Mouse (Mus musculus) cerebellum, postnatal 36 days (tissue): ENCODE data around the gene Ccl3.

Experiments used
- DNase-seq, 2 experiments: peaks; one replicate each; pipeline ENCODE4 v3.0.0; 2021 to 2022; ENCODE audit warnings: mixed read lengths in 2 of 2

The Ccl3 gene

GRCm38 (mm10) chr11:83649305-83649841 lies at the start of gene Ccl3:
Ccl3 (minus strand) TSS chr11:83649355.
- DNase-seq: no peak

DNA sequence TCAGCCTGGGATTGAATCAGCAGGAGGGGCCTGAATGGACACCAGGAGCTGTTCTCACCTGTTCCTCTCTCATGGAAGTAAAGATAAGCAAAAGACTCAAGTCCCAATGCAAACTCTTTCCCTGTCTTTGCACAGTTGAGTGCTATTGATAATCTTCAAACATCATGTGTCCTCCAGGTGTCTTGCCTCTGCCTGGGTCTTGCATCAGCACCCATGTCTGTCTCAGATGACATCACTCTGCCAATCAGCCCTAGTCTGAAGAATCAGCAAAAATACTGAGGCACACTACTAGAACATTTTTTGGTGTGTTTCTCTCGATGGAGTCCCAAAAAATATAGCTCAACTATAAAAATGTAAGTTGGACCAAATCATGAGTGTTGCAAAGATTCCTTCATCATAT lies 42.9 kb upstream of the Ccl3 start:
- no peak for DNase-seq

GRCm38 (mm10) chr11:83689918-83690317 lies 40.8 kb upstream of the Ccl3 start:
- no peak for DNase-seq

DNA sequence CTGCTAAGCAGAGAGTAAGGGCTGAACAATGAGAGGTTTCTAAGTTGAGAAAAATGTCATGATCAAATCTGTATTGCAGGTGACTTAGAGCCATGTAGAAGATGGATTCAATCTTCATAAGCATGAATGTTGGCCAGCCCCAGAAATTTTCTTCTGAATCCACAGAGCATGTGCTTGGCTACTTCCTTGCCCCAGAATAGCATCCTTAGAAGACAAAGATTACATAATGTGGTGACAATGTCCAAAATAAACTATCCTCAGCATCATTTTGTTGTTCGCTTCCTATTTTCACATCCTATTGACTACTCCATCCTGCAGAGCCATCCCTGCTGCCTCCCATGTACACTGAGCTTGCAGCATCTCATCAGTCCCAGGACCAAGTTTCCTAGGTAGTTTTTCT lies 26.5 kb upstream of the Ccl3 start:
- no peak for DNase-seq

DNA sequence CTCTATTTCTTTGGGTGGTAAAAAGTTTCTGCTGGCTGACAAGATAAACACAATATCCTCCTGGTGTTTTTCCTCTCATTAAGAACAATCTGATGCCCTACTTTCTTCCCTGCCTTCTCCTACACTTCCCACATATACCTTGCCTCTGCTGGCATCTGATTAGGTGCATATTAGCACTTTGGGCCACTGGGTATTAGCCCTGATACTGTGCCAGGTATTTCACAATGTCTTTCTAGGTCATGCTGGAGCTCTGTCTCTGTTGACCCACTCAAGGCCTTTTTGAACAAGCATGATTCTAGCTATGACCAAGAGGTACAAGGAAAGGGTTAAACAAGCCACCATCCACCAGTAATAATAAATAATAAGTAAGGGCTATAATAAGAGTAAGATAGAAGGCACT lies 22.6 kb upstream of the Ccl3 start:
- DNase-seq: no peak

- DNase-seq: no peak
Observed at GRCm38 (mm10) chr11:83663532-83663931, 14.4 kb upstream of the Ccl3 start.

DNA sequence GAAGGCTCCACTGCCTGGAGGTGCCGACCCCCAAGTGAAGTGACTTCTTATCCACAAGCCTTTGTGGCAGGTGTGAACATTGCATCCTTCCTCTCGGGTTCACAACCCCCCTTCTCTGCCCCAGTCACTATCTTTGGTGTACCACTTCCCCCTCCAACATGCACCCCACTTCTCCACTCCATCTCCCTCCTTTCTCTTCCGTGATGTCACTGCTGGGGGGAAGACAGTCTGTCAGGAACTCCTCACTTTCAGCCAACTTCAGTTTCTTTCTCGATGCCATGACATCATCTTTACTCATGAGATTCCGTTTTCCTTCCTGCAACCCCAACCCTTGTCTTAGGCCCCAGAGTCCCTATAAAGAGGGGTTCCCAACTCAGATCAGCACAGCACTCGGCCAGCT lies 13.0 kb upstream of the Ccl3 start, which contains the start of gene Ccl4:
Gene Ccl4, plus strand, starts transcription at position 381 of the 400 bp plus-strand sequence.
- no peak for DNase-seq

DNA sequence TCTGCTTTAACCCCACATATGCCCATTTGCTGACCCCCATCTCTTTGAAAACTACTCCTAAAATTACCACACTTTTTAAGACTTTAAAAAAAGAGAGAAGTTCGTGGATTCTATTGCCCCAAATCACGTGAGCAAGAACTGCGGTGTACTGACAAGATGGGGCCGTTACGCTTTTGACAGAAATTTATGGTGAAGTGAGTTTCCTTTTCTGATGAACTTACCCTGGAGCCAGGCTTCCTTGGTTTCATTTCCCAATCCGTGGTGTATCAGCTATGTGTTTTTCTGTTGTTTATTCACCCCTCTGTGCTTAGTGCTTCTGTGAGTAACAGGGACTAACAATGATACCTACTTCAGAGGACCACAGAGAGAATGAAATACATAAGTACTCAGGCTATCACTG lies 9.6 kb upstream of the Ccl3 start:
- DNase-seq: no peak

DNA sequence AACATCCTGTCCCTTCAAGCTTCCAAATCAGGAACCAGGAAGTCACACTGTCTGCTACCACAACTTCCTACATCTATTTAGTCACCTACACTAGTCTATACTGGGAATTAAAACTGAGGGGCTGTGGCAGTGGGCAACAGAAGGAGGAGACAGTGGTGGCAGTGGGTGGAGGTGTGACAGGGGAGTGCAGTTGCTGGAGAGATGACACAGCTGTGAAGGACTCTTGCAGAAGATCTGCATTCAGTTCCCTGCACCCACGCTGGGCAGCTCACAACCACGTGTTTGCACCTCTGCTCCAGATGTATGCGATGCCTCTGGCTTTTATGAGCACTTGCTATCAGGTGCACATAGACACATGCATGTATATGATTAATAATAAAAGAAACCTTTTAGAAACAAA lies 8.4 kb upstream of the Ccl3 start:
- no peak for DNase-seq

GRCm38 (mm10) chr11:83654606-83655005 lies 5.5 kb upstream of the Ccl3 start:
- no peak for DNase-seq

- DNase-seq: no peak
Observed at GRCm38 (mm10) chr11:83646356-83647149, 2.6 kb downstream of the Ccl3 start.

DNA sequence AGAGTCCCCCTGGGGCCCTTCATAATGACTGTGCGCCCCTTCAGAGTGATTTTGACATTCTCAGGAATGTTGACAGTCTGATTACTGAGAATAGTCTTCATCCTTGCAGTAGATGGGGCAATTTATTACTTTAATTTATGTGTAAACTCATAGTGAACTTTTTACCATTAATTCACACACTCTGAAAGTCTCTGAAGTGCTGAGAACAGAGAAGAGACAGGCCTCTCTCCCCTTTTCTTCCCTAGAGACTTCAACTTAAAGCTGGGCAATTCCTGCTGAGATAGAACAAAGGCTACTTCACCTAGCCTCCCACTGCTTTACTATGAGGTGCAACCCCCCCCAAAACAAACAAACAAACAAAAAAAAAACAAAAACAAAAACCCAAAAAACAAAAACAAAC lies 3.6 kb downstream of the Ccl3 start, which contains the start of gene Rpl9-ps1:
Gene Rpl9-ps1, minus strand, starts transcription at position 101 of the 400 bp plus-strand sequence.
- DNase-seq: no peak

DNA sequence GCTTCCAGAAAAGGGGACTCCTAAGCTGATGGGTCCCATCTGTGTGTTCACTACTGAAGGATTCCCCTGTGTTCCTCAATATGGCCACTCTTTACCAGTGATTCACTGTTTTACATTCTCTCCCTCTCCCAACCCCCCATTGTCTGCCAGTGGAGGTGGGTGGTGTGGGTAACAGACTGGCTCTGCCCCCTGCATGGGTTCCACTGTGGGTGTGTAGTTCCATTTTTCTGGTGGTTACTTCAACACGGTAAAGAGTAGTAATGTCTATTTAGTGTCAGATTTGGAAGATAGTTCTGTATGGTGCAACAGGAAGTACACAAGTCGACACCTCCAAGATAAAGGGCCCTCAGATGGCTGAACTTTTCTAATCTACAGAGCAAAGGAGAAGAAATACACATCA lies 7.9 kb downstream of the Ccl3 start:
- no peak for DNase-seq

GRCm38 (mm10) chr11:83640141-83640540 lies 9.0 kb downstream of the Ccl3 start:
- DNase-seq: no peak

- no peak for DNase-seq
Observed at GRCm38 (mm10) chr11:83639533-83639932, 9.6 kb downstream of the Ccl3 start.

DNA sequence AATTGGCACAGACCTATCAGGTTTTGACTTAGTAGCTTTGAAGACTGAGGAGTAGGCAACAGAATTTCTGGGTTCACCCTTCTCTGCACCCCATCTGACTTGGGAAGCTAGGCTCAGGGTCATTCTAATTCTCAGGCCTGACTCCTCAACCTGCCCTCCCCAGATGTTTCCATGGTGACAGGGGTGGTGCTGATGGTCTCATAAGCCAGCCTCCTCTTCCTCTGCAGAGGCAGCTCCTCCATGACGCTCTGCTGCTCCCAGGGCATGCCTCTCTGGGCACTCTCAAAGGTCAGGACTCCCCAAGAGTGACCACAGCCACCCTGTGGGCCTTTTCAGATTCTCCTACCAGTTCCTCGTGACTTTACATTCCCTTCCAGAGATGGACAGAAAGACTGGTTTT lies 10.2 kb downstream of the Ccl3 start:
- DNase-seq: no peak

GRCm38 (mm10) chr11:83636742-83637235 lies 12.4 kb downstream of the Ccl3 start:
- DNase-seq: no peak

- no peak for DNase-seq
Observed at GRCm38 (mm10) chr11:83634898-83635297, 14.3 kb downstream of the Ccl3 start.

DNA sequence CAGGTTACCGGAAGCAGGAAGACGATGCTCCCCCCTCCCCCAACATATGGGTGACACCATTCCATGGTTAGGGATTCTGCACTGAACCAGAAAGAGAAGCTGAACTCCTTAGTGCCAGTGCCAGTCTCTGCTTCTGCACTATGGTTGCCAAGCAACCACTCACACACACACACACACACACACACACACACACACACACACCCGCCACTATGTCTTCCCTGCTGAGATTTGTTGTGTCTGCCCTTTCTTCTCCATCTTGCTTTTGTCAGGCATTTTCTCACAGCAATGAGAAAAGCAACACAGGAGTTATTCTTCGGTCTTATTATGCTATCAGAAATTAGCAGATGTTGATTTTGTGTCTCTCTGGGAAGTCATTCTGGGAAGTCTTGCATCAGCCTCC lies 14.7 kb downstream of the Ccl3 start:
- DNase-seq: no peak

GRCm38 (mm10) chr11:83632744-83633143 lies 16.4 kb downstream of the Ccl3 start:
- no peak for DNase-seq

DNA sequence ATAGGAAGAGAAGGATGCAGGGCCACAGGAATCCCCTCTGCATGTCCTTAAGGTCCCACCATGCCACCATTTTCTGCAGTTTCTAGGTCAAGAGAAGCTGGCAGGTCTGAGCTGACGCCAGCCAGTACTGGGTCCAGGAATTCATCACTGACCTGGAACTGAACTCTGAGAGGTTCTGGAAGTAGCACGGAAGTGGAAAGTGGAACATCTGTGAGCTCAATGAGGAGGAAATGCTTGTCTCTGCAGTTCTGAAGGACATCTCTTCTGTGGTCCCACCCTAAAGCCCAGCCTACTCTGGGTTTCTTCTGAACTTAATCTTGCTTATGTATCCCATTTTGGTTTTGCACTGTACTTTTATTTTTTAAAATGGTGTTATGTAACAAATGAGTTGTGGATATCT lies 18.1 kb downstream of the Ccl3 start:
- no peak for DNase-seq

DNA sequence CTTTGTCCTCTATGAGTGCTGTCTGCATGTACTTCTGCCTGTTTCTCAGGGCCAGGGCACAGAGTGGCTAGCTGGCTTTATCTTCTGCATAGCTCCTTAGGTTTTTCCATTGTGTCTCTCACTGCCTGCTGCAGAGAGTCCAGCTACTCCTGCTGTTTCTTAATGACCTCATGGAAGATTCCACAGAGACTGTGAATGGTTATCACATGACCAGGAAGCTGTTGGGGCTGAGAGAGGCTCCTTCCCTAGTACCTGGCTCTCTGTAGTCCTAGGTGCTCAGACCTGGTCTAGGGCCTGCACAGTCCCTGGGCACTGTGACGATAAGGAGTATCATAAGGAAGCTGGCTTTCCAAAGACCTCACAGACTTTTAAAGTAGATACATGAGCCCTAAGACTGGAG lies 18.5 kb downstream of the Ccl3 start:
- DNase-seq: no peak

DNA sequence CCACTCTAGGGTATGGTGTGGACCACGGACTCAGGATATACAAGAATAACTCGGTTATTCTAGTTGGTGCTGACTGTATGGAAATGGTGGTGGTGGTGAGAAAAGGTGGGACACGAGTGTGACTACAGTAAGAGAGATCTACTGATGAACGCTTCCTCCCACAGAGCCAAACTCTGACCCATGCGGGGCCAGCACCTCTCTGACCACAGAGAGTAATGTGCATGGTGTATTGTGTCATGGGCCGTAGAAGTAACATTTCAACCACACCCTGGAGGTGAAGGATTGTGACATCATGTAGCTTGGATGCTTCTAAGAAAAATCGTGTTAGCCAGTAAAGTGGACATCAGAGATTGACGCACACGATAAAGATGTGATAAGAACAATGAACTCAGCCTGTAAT lies 20.3 kb downstream of the Ccl3 start:
- no peak for DNase-seq

- DNase-seq: no peak
Observed at GRCm38 (mm10) chr11:83623586-83623985, 25.6 kb downstream of the Ccl3 start.

GRCm38 (mm10) chr11:83619037-83619436 lies 30.1 kb downstream of the Ccl3 start:
- no peak for DNase-seq
